Mouse (Mus musculus) v-Abl transformed pro-B cells (cell line): ENCODE data around the gene Tcerg1l.

ENCODE experiments used
- in situ Hi-C, 2 experiments: fragments of 400-800 bp; cut with MboI; formaldehyde crosslinking; loops; one replicate each; pipeline ENCODE4 v1.15.1; 2025; ENCODE audit not compliant: unreplicated experiment in 2 of 2

Tcerg1l gene

GRCm38 (mm10) chr7:138397485-138398181 is at the start of gene Tcerg1l:
TSS of gene Tcerg1l (minus strand) at chr7:138397730.
- in situ Hi-C loops, result no loop called here

DNA sequence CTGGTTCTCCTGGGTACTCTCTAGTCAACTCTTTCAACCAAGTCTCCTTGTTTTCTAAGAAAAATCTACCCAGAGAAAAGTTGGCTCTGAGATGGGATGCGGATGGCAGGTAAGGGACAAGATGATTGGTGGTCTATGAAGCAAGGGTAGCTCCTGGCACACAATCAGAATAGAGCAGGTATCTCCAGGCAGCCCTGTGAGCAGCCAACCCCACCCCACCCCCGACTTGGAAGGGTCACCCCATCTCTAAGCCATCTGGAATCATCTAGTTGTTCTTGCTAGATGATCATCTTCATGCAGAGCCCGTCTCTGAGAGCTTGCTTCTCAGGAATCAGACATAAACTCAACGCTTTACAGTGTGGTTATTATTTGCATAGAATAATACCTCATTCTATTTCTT is 44.6 kb upstream of the Tcerg1l start:
- in situ Hi-C loops, result loop anchor here in 1 of 2 experiments (25.0 kb wide), 1 partner anchor 955 kb away; no protein-coding TSS in a partner anchor

DNA sequence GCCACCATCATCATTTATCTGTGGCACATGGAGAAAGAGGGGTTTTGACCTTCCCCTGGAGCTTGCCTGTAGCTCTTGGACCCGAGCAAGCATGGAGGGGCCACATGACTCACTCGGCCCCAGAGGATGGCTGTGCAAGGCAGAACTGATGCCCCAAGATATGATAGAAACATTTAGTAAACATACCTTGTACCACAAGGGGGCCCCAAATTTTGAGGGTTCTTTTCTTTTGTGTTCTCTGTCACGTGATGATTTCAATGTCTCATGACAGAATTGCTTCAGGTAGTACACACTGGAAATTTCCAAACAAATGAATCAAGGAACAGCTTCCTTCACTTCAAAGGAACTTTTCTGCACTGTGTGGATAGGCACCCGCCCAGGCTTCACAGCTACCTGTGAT is 35.0 kb upstream of the Tcerg1l start:
- in situ Hi-C loops, result loop anchor here in 1 of 2 experiments (25.0 kb wide), 1 partner anchor 945 kb away; no protein-coding TSS in a partner anchor

- in situ Hi-C loops, result loop anchor here in 1 of 2 experiments (25.0 kb wide), 1 partner anchor 944 kb away; no protein-coding TSS in a partner anchor
These were observed 33.9 kb upstream of the Tcerg1l start for GRCm38 (mm10) chr7:138431456-138431855.

DNA sequence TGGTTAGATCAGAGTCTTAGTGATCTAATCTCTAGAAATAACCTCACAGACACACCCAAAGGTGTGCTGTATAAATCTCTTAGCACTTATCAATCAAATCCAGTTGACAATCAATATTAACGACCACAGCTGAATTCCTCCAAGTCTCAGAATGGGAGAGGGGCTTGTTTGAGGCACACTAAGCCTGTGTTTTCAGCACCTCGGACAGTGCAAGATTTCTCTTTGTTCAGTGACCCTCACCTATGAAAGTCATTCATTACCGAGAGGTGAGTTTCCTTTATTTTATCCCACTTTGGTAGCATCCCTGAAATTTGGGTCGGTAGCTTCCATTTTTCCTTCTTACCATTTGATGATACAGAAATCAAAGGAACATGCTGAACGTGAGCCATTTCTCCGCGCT is 32.4 kb upstream of the Tcerg1l start:
- in situ Hi-C loops, result loop anchor here in 1 of 2 experiments (25.0 kb wide), 1 partner anchor 943 kb away; no protein-coding TSS in a partner anchor

GRCm38 (mm10) chr7:138428826-138429225 is 31.3 kb upstream of the Tcerg1l start:
- in situ Hi-C loops, result loop anchor here in 1 of 2 experiments (25.0 kb wide), 1 partner anchor 942 kb away; no protein-coding TSS in a partner anchor

GRCm38 (mm10) chr7:138427441-138427840 is 29.9 kb upstream of the Tcerg1l start:
- in situ Hi-C loops, result loop anchor here in 1 of 2 experiments (25.0 kb wide), 1 partner anchor 940 kb away; no protein-coding TSS in a partner anchor

DNA sequence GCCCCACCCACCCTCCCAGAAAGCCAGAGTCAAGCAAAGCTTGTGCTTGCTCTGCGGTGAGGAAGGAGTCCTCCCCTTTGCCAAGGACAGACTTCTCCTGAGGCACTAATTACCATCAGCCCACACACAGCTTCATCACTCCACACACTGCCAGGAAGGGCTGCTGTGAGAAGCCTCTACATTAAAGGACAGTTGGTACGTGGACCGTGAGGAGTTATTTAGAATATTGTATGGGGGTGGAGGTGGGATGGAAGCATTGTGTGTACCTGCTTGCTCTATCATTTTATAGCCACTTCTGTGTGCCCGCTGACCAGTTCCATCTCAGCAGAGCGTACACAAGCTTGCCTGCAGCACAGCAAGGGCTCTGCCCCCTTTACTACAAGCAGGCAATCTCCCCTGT is 16.0 kb upstream of the Tcerg1l start:
- in situ Hi-C loops, result loop anchor here in 1 of 2 experiments (25.0 kb wide), 1 partner anchor 926 kb away; no protein-coding TSS in a partner anchor

DNA sequence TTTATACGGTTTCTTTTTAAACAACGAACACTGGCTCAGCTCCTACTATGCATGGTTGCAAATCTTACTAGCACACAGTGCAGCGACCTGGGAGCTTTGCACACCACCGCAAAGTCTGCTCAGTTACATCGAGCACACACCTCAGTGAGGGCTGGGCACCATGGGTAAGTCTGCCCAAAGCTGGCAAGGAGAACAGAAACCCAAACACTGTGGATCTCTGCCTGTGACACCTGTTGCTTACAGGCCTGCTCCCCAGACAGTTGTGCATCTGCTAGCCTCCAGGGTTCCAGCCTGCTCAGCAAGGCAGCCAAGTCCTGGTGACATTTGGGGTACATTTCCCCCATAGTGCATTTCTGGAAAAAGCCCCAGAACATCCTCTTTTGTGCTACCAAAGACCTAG is 4.1 kb upstream of the Tcerg1l start:
- in situ Hi-C loops, result loop anchor here in 1 of 2 experiments (25.0 kb wide), 1 partner anchor 914 kb away; no protein-coding TSS in a partner anchor

DNA sequence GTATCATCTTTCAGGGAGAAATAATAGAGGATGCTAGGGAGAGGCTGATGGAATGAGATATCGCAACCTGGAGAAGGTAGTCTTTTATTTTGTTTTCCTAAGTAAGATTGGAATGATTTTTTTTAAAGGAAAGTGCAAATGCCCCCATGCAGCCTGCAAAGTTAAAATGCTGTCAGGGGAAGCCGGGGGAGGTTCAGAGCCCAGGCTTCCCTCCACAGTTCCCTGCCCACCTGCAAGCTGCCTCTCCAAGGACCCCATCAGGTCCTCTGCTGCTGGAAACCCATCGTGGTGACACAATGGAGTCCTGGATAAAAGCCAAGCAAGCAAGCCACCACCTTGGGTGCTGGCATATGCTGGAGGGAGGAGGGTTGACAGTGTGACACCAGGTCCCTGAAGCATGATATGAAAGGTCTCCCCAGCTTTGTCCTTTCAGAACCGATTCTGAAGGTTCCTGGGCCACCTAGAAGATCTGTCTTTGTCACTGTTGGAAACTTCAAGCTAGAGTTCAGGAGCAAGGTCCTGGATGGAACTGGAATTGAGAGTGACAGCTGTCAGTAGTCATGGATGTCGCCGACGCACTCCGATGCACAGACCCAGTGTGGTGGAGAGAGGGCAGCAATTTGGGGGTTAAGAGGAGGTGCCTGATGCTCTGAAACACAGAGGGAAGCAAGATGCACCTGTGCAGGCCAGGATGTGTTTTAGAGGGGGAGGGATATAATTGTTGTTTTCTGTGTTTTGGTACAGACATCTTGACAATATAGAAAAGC is 3.2 kb upstream of the Tcerg1l start:
- in situ Hi-C loops, result loop anchor here in 1 of 2 experiments (25.0 kb wide), 1 partner anchor 913 kb away; no protein-coding TSS in a partner anchor

- in situ Hi-C loops, result no loop called here
These were observed 758 bp upstream of the Tcerg1l start for GRCm38 (mm10) chr7:138398182-138398793.

GRCm38 (mm10) chr7:138396863-138397484 is 556 bp downstream of the Tcerg1l start:
- in situ Hi-C loops, result no loop called here

DNA sequence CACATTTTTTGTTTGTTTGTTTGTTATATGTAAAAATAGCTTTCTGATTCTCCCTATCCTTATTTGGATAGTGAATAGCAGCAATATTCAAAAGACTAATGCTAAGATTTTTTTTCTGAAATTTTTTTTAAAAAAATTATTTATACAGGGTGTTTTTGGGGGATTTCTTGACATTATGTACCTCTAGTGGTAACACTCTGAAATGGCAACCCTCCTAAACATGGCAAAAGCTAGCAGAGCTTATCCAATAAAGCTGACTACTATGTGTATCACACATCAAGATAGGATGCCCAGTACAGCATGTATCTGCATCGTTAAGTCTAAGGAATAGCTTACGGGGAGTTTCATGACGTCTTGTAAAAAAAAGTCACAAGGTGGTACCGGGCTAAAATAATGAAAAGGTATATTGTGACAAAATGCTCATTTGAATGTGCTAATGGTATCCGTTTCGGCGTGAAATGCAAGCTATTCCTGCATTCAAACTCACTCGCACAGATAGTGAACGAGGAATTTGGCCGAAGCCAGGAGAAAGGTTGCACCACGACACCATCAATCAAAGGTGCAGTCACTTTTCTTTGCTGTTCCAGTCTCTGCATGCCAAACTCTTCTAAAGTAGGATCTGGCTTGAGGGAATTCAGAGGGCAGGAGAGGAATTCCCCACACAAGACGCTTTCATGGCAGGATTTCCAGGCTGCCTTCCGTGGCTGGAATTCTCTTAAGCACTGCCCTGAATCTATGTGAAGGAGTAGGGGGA is 1.2 kb downstream of the Tcerg1l start:
- in situ Hi-C loops, result no loop called here

- in situ Hi-C loops, result no loop called here
These were observed 7.6 kb downstream of the Tcerg1l start for GRCm38 (mm10) chr7:138389941-138390340.

- in situ Hi-C loops, result no loop called here
These were observed 8.5 kb downstream of the Tcerg1l start for GRCm38 (mm10) chr7:138389071-138389470.

DNA sequence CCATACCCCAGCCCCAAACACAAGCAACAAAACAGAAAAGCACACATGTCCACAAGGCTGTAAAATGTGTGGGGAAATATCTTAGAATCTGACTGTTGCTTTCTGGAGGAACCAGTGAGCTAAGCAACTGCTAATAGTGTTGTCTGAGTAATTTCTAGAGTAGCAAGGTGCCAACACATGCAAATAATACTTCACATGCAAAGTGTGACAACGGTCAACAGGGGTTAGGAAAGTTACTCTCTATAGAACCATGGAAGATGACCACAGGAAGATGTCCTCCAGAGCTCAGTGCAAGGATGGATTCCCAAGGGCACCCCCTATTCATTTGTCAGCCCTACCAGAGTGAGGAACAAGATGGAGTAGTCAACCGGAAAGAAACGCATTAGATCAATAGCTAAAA is 18.3 kb downstream of the Tcerg1l start:
- in situ Hi-C loops, result no loop called here

GRCm38 (mm10) chr7:138378546-138378945 is 19.0 kb downstream of the Tcerg1l start:
- in situ Hi-C loops, result no loop called here

DNA sequence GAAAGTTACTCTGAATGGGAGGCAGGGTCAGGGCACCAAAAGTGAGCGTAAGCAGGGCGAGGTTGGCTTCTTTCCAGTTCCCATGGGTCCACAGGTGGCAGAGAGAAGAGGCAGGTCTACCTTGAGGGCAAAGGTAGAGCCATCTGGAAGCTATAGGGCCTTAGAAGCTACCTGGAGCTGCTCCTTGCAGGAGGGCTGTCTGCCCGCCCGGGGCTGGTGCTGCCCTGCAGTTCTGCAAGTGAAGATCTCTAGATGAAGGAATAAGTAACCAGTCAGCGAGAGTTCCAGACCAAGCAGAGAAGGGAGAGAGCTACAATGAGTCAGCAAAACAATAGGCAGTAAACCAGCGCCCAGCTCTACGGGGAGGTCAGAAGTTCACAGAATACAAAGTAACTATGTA is 22.0 kb downstream of the Tcerg1l start:
- in situ Hi-C loops, result no loop called here

- in situ Hi-C loops, result no loop called here
These were observed 23.2 kb downstream of the Tcerg1l start for GRCm38 (mm10) chr7:138374376-138374775.

- in situ Hi-C loops, result no loop called here
These were observed 24.0 kb downstream of the Tcerg1l start for GRCm38 (mm10) chr7:138373530-138373929.
